Mouse (Mus musculus) forelimb bud, embryonic 11.5 days (tissue): ENCODE measurements around the gene Mtr.
"Not testable (repeated sequence)": the region's sequence is repeated elsewhere in the genome, so short reads cannot be mapped to it uniquely, and the experiment has no call there.

Experiments
- DNase-seq: peaks from one replicate; pipeline ENCODE4 v3.0.0-alpha.2; 2012; ENCODE audit warnings: low read depth, low spot score

Mtr gene

GRCm38 (mm10) chr13:12160121-12160475, 97.8 kb downstream of the Mtr start:
- no peak for DNase-seq

- DNase-seq, result no peak
These were observed 98.4 kb downstream of the Mtr start for GRCm38 (mm10) chr13:12159288-12160120.

- no peak for DNase-seq
These were observed 104.0 kb downstream of the Mtr start for GRCm38 (mm10) chr13:12153922-12154321.

GRCm38 (mm10) chr13:12146918-12147507, 110.9 kb downstream of the Mtr start:
- DNase-seq, result no peak

GRCm38 (mm10) chr13:12146402-12146801, 111.5 kb downstream of the Mtr start:
- DNase-seq, result no peak

GRCm38 (mm10) chr13:12143347-12143746, 114.6 kb downstream of the Mtr start:
- no peak for DNase-seq

GRCm38 (mm10) chr13:12136461-12136860, 121.5 kb downstream of the Mtr start:
- not testable (repeated sequence) for DNase-seq

- no peak for DNase-seq
These were observed 124.4 kb downstream of the Mtr start for GRCm38 (mm10) chr13:12133549-12133948.
